Mouse (Mus musculus): ENCODE results near the gene Dram2.
"Not testable (repeated sequence)": the region's sequence is repeated elsewhere in the genome, so short reads cannot be mapped to it uniquely, and the experiment has no call there.

The Dram2 gene

GRCm38 (mm10) chr3:106547171-106547923 lies at the start of gene Dram2, which contains the start of gene Cept1:
Dram2 (plus strand) TSS chr3:106547798.
Cept1 (minus strand) TSS chr3:106547802.
- peak; percentile 96 for DNase-seq (ENCODE audit: low read depth, low spot score)

- DNase-seq (ENCODE audit: low read depth, low spot score): no peak
These were observed 47.1 kb upstream of the Dram2 start for GRCm38 (mm10) chr3:106500510-106500909.

- DNase-seq (ENCODE audit: low read depth, low spot score): no peak
These were observed 44.7 kb upstream of the Dram2 start for GRCm38 (mm10) chr3:106502892-106503291.

- DNase-seq (ENCODE audit: low read depth, low spot score): no peak
These were observed 36.9 kb upstream of the Dram2 start for GRCm38 (mm10) chr3:106510669-106511068.

GRCm38 (mm10) chr3:106515016-106515415 lies 32.6 kb upstream of the Dram2 start:
- DNase-seq (ENCODE audit: low read depth, low spot score): no peak

- DNase-seq (ENCODE audit: low read depth, low spot score): peak; percentile 22
These were observed 24.9 kb upstream of the Dram2 start for GRCm38 (mm10) chr3:106522730-106523129.

- DNase-seq (ENCODE audit: low read depth, low spot score): no peak
These were observed 21.2 kb upstream of the Dram2 start for GRCm38 (mm10) chr3:106526411-106526810.

- DNase-seq (ENCODE audit: low read depth, low spot score): no peak
These were observed 19.6 kb upstream of the Dram2 start for GRCm38 (mm10) chr3:106528032-106528431.

- no peak for DNase-seq (ENCODE audit: low read depth, low spot score)
These were observed 14.3 kb upstream of the Dram2 start for GRCm38 (mm10) chr3:106533277-106533676.

GRCm38 (mm10) chr3:106544721-106545316 lies 2.8 kb upstream of the Dram2 start:
- DNase-seq (ENCODE audit: low read depth, low spot score): peak; percentile 43

- DNase-seq (ENCODE audit: low read depth, low spot score): no peak
These were observed 434 bp downstream of the Dram2 start for GRCm38 (mm10) chr3:106547924-106548539.

GRCm38 (mm10) chr3:106548971-106549370 lies 1.4 kb downstream of the Dram2 start:
- DNase-seq (ENCODE audit: low read depth, low spot score): no peak

GRCm38 (mm10) chr3:106553411-106553810 lies 5.8 kb downstream of the Dram2 start:
- no peak for DNase-seq (ENCODE audit: low read depth, low spot score)

- no peak for DNase-seq (ENCODE audit: low read depth, low spot score)
These were observed 8.2 kb downstream of the Dram2 start for GRCm38 (mm10) chr3:106555743-106556250.

- no peak for DNase-seq (ENCODE audit: low read depth, low spot score)
These were observed 10.7 kb downstream of the Dram2 start for GRCm38 (mm10) chr3:106558271-106558670.

- DNase-seq (ENCODE audit: low read depth, low spot score): no peak
These were observed 18.3 kb downstream of the Dram2 start for GRCm38 (mm10) chr3:106565876-106566275.

- no peak for DNase-seq (ENCODE audit: low read depth, low spot score)
These were observed 25.6 kb downstream of the Dram2 start for GRCm38 (mm10) chr3:106573191-106573590.

- DNase-seq (ENCODE audit: low read depth, low spot score): no peak
These were observed 31.7 kb downstream of the Dram2 start for GRCm38 (mm10) chr3:106579296-106579695.

- DNase-seq (ENCODE audit: low read depth, low spot score): not testable (repeated sequence)
These were observed 46.0 kb downstream of the Dram2 start for GRCm38 (mm10) chr3:106593631-106594030.

GRCm38 (mm10) chr3:106618103-106618502 lies 70.5 kb downstream of the Dram2 start:
- DNase-seq (ENCODE audit: low read depth, low spot score): no peak
